Mouse (Mus musculus): Measurements from ENCODE around the gene Ramp1.

The Ramp1 gene

GRCm38 (mm10) chr1:91179533-91180173, at the start of gene Ramp1:
Gene Ramp1, plus strand, starts transcription at chr1:91179822.
- DNase-seq (ENCODE audit: low spot score in 2 of 2), result peak in 1 of 2 experiments; percentile 47

GRCm38 (mm10) chr1:91137036-91137435, 42.6 kb upstream of the Ramp1 start:
- no peak for DNase-seq (ENCODE audit: low spot score in 2 of 2)

- DNase-seq (ENCODE audit: low spot score in 2 of 2), result no peak
Measured at GRCm38 (mm10) chr1:91144813-91145212, 34.8 kb upstream of the Ramp1 start, which contains the start of gene Rbm44. Gene Rbm44, plus strand, starts transcription at chr1:91145089.

- no peak for DNase-seq (ENCODE audit: low spot score in 2 of 2)
Measured at GRCm38 (mm10) chr1:91151509-91151908, 28.1 kb upstream of the Ramp1 start.

- DNase-seq (ENCODE audit: low spot score in 2 of 2), result no peak
Measured at GRCm38 (mm10) chr1:91166798-91167197, 12.8 kb upstream of the Ramp1 start.

GRCm38 (mm10) chr1:91169157-91169556, 10.5 kb upstream of the Ramp1 start:
- DNase-seq (ENCODE audit: low spot score in 2 of 2), result no peak

- DNase-seq (ENCODE audit: low spot score in 2 of 2), result no peak
Measured at GRCm38 (mm10) chr1:91174796-91175195, 4.8 kb upstream of the Ramp1 start.

- no peak for DNase-seq (ENCODE audit: low spot score in 2 of 2)
Measured at GRCm38 (mm10) chr1:91176026-91176425, 3.6 kb upstream of the Ramp1 start.

- DNase-seq (ENCODE audit: low spot score in 2 of 2), result no peak
Measured at GRCm38 (mm10) chr1:91176871-91177270, 2.8 kb upstream of the Ramp1 start.

GRCm38 (mm10) chr1:91179086-91179485, 536 bp upstream of the Ramp1 start:
- DNase-seq (ENCODE audit: low spot score in 2 of 2), result peak in 1 of 2 experiments; percentile 50

GRCm38 (mm10) chr1:91180174-91180565, 548 bp downstream of the Ramp1 start:
- no peak for DNase-seq (ENCODE audit: low spot score in 2 of 2)

GRCm38 (mm10) chr1:91180723-91181122, 1.1 kb downstream of the Ramp1 start:
- no peak for DNase-seq (ENCODE audit: low spot score in 2 of 2)

GRCm38 (mm10) chr1:91181261-91181660, 1.6 kb downstream of the Ramp1 start:
- DNase-seq (ENCODE audit: low spot score in 2 of 2), result no peak

- DNase-seq (ENCODE audit: low spot score in 2 of 2), result no peak
Measured at GRCm38 (mm10) chr1:91181784-91182450, 2.3 kb downstream of the Ramp1 start.

- DNase-seq (ENCODE audit: low spot score in 2 of 2), result no peak
Measured at GRCm38 (mm10) chr1:91183305-91183704, 3.7 kb downstream of the Ramp1 start.

GRCm38 (mm10) chr1:91186677-91187076, 7.1 kb downstream of the Ramp1 start:
- no peak for DNase-seq (ENCODE audit: low spot score in 2 of 2)

GRCm38 (mm10) chr1:91187315-91187714, 7.7 kb downstream of the Ramp1 start:
- no peak for DNase-seq (ENCODE audit: low spot score in 2 of 2)

- DNase-seq (ENCODE audit: low spot score in 2 of 2), result no peak
Measured at GRCm38 (mm10) chr1:91187786-91188640, 8.4 kb downstream of the Ramp1 start.

- DNase-seq (ENCODE audit: low spot score in 2 of 2), result no peak
Measured at GRCm38 (mm10) chr1:91188851-91189460, 9.3 kb downstream of the Ramp1 start.

- DNase-seq (ENCODE audit: low spot score in 2 of 2), result no peak
Measured at GRCm38 (mm10) chr1:91192184-91192583, 12.6 kb downstream of the Ramp1 start.

- no peak for DNase-seq (ENCODE audit: low spot score in 2 of 2)
Measured at GRCm38 (mm10) chr1:91193242-91193641, 13.6 kb downstream of the Ramp1 start.

- no peak for DNase-seq (ENCODE audit: low spot score in 2 of 2)
Measured at GRCm38 (mm10) chr1:91193680-91194079, 14.1 kb downstream of the Ramp1 start.
